Mouse (Mus musculus) lung, adult 2 months (tissue): ENCODE data around the gene Rnf31.
A peak's percentile ranks its signal among the peaks of the same experiment; 100 is the strongest.

Experiments used
- CTCF ChIP-seq: fragments of 200-500 bp; IDR thresholded peaks from 2 replicates; pipeline ENCODE4 v1.5.1; 2011; ENCODE audit warnings: mild to moderate bottlenecking, low read length, control low read depth; ENCODE audit not compliant: insufficient read depth
- POLR2A ChIP-seq: fragments of 200-500 bp; IDR thresholded peaks from 2 replicates; pipeline ENCODE4 v1.6.1; 2011; ENCODE audit warnings: low read depth, mild to moderate bottlenecking, control low read depth, low read length, borderline replicate concordance; ENCODE audit errors: extremely low read depth

DNA sequence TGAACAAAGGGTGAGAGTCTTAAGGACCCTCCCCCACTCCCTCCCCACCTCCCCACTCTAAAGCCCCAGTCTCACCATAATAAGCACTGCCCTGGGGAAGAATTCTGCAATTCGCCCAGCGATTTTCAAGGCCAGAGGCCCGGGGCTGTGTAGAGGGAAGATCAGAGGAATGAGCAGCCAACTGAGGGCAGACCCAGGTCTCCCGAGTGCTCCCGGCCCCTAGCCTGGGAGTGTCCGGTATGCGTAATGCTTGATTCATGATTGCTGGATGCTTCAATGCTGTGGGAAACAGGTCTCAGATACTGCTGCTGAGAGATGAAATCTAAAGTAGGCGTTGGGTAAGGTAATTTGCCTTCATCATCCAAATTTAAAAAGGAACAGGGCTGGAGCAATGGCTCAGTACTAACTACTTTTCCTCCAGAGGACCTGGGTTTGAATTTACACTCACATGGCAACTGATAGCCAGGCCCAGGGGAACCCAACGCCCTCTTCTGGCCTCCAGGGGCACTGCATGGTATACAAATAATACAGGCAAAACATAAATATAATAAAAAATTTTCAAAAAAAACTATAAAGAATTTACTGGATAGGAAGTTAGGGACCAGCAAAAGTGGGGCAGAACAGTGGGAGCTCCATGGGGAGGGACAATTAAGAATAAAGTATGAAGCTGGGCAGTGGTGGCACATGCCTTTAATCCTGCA lies 9.4 kb upstream of the Rnf31 start:
- TF ChIP-seq CTCF (peak; percentile 52), POLR2A (no peak)
